Mouse (Mus musculus): Measurements from ENCODE around the gene Agbl4. TPM values are rescaled to one million over a fixed set of nuclear protein-coding genes. Genes with fewer than 3 reads are reported as not detected.

The Agbl4 gene
- polyA plus RNA-seq, 1 experiment from 2014 or later = 1.5 TPM

DNA sequence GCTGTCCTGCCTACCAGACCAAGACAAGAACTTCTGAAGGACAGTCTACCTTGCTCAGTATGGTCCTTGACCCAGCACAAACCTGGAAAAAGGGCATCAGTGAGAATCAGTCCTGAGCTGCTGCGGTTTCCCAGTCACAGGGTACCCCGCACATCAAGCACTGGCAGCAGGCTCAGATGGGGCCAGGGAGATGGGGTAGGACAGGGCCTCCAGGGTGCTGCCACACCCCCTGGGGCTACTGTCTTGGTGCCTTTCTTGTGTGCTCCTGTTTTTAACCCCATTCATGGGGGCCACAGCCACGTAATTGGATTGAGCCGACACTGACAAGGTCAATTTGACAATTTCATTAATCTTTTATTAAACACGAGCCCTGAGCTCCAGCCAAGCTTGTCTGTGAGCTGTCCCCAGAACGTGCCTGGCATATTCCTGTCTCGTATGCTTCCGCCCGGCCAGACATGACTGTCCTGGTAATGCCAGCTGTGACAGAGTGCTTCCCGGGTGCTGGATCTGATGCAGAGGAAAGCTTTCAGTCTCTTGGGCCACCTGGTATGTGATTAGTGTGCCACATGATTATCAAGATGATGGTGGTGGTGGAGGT lies 1078.0 kb downstream of the Agbl4 start:
- Histone ChIP-seq H3K27ac (no peak overlapping the region), H3K9ac (no peak overlapping the region), H3K9me3 (replicated peaks) (no peaks in the 10 kb centered on the region), H3K4me3 (no peak overlapping the region), H3K4me1 (replicated peaks) (peaks cover 7% of the 10 kb centered on the region), H3K4me2 (no peak overlapping the region), H3K36me3 (no peaks in the 10 kb centered on the region), H3K27me3 (no peaks in the 10 kb centered on the region)
- WGBS = 76% methylated on average over 10 of the region's 10 CpGs
- no peak for ATAC-seq (replicated peaks; ENCODE audit: insufficient number of reproducible peaks, insufficient read depth, low FRiP score, low read depth)

DNA sequence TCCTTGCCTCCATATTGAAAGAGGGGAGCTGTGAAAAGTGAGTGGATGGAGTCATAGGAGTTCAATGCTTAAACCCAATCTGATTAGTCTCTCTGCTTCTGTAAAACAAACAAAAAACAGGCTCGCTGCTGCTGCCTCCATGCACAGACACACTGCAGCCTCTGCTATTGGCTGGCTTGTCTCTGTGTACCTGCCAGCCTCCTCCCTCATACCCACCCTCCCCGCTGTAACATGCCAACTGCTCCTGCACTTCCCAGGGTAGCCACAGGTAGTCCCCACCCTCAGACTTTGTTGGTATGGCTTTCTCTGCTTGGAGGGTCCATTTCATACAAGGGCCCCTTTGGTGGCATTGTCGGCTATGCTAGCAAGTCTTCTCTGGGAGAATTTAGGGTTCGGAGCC lies 1080.0 kb downstream of the Agbl4 start:
- Histone ChIP-seq H3K36me3 (no peaks in the 10 kb centered on the region), H3K4me1 (replicated peaks) (peaks cover 7% of the 10 kb centered on the region), H3K4me2 (no peak overlapping the region), H3K4me3 (no peak overlapping the region), H3K9ac (no peak overlapping the region), H3K9me3 (replicated peaks) (no peaks in the 10 kb centered on the region), H3K27ac (no peak overlapping the region), H3K27me3 (no peaks in the 10 kb centered on the region)
- no peak for ATAC-seq (replicated peaks; ENCODE audit: insufficient number of reproducible peaks, insufficient read depth, low FRiP score, low read depth)
- 37% methylated on average over 4 of the region's 4 CpGs for WGBS

DNA sequence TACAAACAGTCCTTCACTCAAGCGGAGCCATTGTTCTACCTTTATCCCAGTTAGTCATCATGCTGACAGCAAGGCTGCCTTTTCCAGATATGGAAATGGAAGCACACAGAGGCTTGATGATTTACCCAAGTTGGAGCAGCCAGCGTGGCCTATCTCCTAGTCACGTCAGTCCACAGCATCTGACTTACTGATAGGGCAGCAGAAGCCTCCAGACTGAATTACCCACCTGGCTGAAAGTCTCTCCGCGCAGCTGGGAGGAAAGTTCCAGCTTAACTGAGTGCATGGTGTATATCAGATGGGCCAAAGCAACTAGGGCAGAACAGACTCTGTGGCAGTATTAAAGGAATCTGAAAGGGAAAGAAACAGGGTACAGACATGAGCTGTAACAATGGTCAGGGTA lies 1086.0 kb downstream of the Agbl4 start:
- Histone ChIP-seq H3K27me3 (no peaks in the 10 kb centered on the region), H3K4me2 (no peak overlapping the region), H3K9ac (no peak overlapping the region), H3K4me3 (no peak overlapping the region), H3K27ac (no peak overlapping the region), H3K9me3 (replicated peaks) (no peaks in the 10 kb centered on the region), H3K4me1 (replicated peaks) (peaks cover 5% of the 10 kb centered on the region), H3K36me3 (no peaks in the 10 kb centered on the region)
- 63% methylated on average over 5 of the region's 5 CpGs for WGBS
- no peak for ATAC-seq (replicated peaks; ENCODE audit: insufficient number of reproducible peaks, insufficient read depth, low FRiP score, low read depth)

DNA sequence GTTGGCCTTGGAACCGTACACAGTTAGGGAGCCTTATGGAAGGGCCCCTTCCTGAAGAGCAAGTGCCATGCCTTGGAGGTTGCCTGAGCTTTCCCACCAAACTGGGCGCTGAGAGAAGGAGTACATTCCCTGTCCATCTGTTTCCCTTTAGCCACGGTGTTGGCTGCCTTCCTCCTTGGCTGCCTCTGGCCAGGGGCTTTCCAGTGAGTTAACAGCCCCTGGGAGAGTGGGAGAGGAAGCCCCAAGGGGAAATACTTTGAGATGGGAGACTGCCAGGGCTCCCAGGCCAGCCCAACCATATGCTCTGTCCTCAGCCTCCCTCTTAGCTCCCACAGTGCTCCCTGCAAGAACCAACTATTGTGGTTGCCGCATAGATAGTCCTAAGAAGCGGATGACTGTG lies 1087.7 kb downstream of the Agbl4 start:
- peak; percentile 48 for ATAC-seq (replicated peaks; ENCODE audit: insufficient number of reproducible peaks, insufficient read depth, low FRiP score, low read depth)
- no peak overlapping the region for H3K4me3 ChIP-seq
- H3K4me1 ChIP-seq (replicated peaks) = peaks cover 5% of the 10 kb centered on the region
- H3K9ac ChIP-seq = no peak overlapping the region
- no peak overlapping the region for H3K27ac ChIP-seq
- 51% methylated on average over 5 of the region's 5 CpGs for WGBS
- H3K9me3 ChIP-seq (replicated peaks) = no peaks in the 10 kb centered on the region
- no peaks in the 10 kb centered on the region for H3K36me3 ChIP-seq
- H3K4me2 ChIP-seq = no peak overlapping the region
- H3K27me3 ChIP-seq = no peaks in the 10 kb centered on the region

DNA sequence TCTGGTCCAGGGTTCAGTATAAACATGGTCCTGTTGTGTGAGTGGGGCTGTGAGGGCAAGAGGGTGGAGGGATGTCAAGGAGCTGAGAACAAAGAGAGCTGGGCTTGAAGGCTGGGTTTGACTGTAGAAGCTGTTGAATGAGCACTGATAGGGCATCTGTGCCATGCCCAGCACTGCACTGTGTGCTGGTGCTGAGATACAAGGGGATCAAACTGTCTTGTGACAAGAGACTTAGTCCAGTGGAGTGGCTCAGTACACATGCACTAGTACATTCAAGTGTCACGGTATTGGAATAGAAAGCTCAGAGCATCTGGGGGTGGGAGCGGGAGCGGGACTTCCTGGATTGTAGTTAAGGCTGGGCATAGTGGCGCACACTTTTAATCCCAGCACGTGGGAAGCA lies 1088.7 kb downstream of the Agbl4 start:
- peaks cover 5% of the 10 kb centered on the region for H3K4me1 ChIP-seq (replicated peaks)
- H3K27me3 ChIP-seq = no peaks in the 10 kb centered on the region
- H3K36me3 ChIP-seq = no peaks in the 10 kb centered on the region
- H3K4me3 ChIP-seq = no peak overlapping the region
- no peak for ATAC-seq (replicated peaks; ENCODE audit: insufficient number of reproducible peaks, insufficient read depth, low FRiP score, low read depth)
- WGBS = 62% methylated on average over 5 of the region's 5 CpGs
- H3K9me3 ChIP-seq (replicated peaks) = no peaks in the 10 kb centered on the region
- no peak overlapping the region for H3K27ac ChIP-seq
- H3K4me2 ChIP-seq = no peak overlapping the region
- H3K9ac ChIP-seq = no peak overlapping the region

DNA sequence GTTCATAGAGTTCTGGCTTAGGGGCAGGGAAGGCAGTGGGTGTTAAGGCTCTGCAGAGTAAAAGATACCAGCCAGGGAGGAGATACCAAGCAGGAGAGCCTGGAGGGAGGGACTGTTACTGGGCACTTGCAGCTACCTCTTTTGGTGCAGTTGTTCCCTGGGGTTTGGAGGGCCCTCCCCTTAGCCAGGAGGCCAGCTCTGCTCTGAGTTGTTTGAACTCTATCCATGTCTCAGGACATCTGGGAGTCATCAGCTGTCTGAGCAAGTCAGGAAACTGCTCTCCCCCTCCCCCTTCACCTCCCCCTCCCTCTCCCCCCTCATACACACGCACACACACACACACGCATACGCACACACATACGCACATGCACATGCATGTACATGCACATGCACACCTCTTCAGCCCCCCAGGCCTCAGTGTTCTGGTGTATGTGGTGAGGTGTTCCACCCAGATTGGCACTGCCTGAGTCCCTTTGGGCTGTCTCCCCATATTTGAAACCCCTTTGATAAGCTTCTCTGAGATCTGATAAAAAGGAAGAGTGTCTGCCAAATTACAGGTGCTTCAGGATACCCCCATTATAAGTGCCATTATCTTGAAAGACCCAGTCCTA lies 1089.9 kb downstream of the Agbl4 start:
- 0 out of 2 replicates have a peak, but pooled peaks have one; percentile 31 for ATAC-seq (replicated peaks; ENCODE audit: insufficient number of reproducible peaks, insufficient read depth, low FRiP score, low read depth)
- no peak overlapping the region for H3K9ac ChIP-seq
- no peaks in the 10 kb centered on the region for H3K9me3 ChIP-seq (replicated peaks)
- no peak overlapping the region for H3K4me3 ChIP-seq
- no peaks in the 10 kb centered on the region for H3K27me3 ChIP-seq
- H3K4me2 ChIP-seq = no peak overlapping the region
- no peaks in the 10 kb centered on the region for H3K36me3 ChIP-seq
- H3K4me1 ChIP-seq (replicated peaks) = peaks cover 5% of the 10 kb centered on the region
- WGBS = 75% methylated on average over 4 of the region's 4 CpGs
- H3K27ac ChIP-seq = no peak overlapping the region

DNA sequence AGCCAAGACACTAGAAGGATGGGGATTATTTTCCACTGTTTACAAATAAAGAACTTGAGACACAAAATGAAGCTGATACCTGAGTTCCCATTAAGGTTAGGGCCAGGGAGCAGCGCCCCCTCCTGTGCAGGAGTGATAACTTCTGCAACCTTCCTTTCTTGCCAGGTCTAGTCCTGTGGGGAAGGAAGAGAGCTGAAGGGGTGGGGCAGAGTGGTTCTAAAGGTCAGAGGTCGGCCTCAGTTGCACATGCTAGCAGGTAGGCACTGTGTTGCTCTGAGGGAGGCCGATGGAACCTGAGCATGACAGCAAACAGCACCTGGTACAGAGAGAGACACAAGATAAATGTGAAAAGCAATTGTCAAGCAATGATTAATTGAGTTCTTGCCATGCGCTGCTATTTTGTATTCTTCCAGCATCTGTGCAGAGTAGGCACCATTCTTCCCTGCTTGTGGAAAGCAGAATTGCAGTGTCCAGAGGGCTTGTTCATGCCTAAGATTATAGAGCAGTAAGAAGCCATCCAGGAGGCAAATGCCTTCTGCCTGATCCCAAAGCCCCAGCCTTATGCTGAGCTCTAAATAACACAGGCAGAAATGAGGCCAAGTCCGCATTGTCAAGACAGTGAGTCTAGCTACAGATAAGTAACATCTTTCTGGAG lies 1096.4 kb downstream of the Agbl4 start:
- Histone ChIP-seq H3K27ac (no peak overlapping the region), H3K9ac (no peak overlapping the region), H3K27me3 (no peaks in the 10 kb centered on the region), H3K4me1 (replicated peaks) (no peaks in the 10 kb centered on the region), H3K4me2 (no peak overlapping the region), H3K9me3 (replicated peaks) (no peaks in the 10 kb centered on the region), H3K36me3 (no peaks in the 10 kb centered on the region), H3K4me3 (no peak overlapping the region)
- 57% methylated on average over 5 of the region's 5 CpGs for WGBS
- no peak for ATAC-seq (replicated peaks; ENCODE audit: insufficient number of reproducible peaks, insufficient read depth, low FRiP score, low read depth)

DNA sequence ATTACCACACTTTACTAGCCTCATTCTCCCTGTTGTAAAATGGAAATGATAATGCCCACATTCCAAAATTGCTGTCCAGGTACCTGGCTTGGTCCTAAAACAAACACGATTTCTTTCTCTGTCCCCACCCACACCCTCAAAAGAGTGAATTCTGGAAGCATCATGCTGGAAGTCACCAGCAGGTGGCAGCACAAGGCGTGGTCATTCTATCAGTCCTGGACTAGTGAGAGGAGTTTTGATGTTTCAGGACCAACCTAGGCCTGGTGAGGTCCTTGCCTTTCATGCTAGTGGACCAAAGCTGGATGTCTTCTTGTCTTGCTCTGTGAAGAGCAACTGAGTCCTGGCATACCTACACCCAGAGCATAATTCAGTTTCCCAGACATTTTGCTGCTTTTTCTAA lies 1098.5 kb downstream of the Agbl4 start:
- Histone ChIP-seq H3K4me3 (no peak overlapping the region), H3K36me3 (no peaks in the 10 kb centered on the region), H3K4me1 (replicated peaks) (no peaks in the 10 kb centered on the region), H3K4me2 (no peak overlapping the region), H3K9ac (no peak overlapping the region), H3K9me3 (replicated peaks) (no peaks in the 10 kb centered on the region), H3K27me3 (no peaks in the 10 kb centered on the region), H3K27ac (no peak overlapping the region)
- no peak for ATAC-seq (replicated peaks; ENCODE audit: insufficient number of reproducible peaks, insufficient read depth, low FRiP score, low read depth)
- 5% methylated on average over 2 of the region's 2 CpGs for WGBS

DNA sequence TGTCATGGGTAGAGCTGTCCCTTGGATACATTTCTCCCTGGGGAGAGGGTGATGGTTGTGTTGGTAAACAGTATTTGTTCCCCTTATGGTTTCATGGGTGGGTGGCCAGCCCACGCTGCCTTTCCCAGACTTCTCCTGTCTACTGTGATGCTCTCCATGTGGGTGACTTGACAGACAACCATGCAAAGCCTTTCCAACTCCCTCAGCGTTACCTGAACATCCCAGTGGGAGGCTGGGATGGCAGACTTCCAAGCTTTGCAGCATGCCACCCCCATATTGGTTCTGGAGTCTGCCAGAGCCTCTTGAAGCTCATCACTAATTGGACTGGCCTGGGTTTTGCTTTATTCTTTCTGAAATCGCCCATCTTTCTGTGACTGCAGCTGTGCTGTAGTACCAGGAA lies 1101.3 kb downstream of the Agbl4 start:
- Histone ChIP-seq H3K4me2 (no peak overlapping the region), H3K4me1 (replicated peaks) (no peaks in the 10 kb centered on the region), H3K9me3 (replicated peaks) (no peaks in the 10 kb centered on the region), H3K27ac (no peak overlapping the region), H3K4me3 (no peak overlapping the region), H3K27me3 (no peaks in the 10 kb centered on the region), H3K36me3 (no peaks in the 10 kb centered on the region), H3K9ac (no peak overlapping the region)
- WGBS = 56% methylated on average over 3 of the region's 3 CpGs
- ATAC-seq (replicated peaks; ENCODE audit: insufficient number of reproducible peaks, insufficient read depth, low FRiP score, low read depth) = no peak

DNA sequence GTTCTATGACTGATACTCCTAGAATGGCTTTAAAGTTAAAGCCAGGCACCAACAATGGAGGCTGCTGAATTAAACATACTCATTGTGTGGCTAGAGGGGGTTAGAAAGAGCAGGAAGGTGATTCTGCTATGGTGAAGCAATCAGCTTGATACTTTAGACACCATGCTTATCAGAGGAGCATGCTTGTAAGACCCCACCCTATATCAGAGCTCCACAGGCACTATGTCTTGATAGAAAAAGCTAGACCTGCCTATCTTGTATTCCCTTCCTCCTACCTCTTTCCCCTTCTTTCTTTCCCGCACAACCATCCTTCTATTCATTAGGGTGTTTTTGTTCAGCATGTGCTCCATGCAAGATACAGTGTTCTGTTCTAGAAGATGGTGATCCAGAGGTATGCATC lies 1104.0 kb downstream of the Agbl4 start:
- no peak overlapping the region for H3K4me3 ChIP-seq
- H3K4me2 ChIP-seq = no peak overlapping the region
- H3K27me3 ChIP-seq = no peaks in the 10 kb centered on the region
- ATAC-seq (replicated peaks; ENCODE audit: insufficient number of reproducible peaks, insufficient read depth, low FRiP score, low read depth) = no peak
- no peaks in the 10 kb centered on the region for H3K4me1 ChIP-seq (replicated peaks)
- H3K36me3 ChIP-seq = no peaks in the 10 kb centered on the region
- no peak overlapping the region for H3K9ac ChIP-seq
- 80% methylated on average over 1 of the region's 1 CpGs for WGBS
- H3K9me3 ChIP-seq (replicated peaks) = no peaks in the 10 kb centered on the region
- H3K27ac ChIP-seq = no peak overlapping the region

DNA sequence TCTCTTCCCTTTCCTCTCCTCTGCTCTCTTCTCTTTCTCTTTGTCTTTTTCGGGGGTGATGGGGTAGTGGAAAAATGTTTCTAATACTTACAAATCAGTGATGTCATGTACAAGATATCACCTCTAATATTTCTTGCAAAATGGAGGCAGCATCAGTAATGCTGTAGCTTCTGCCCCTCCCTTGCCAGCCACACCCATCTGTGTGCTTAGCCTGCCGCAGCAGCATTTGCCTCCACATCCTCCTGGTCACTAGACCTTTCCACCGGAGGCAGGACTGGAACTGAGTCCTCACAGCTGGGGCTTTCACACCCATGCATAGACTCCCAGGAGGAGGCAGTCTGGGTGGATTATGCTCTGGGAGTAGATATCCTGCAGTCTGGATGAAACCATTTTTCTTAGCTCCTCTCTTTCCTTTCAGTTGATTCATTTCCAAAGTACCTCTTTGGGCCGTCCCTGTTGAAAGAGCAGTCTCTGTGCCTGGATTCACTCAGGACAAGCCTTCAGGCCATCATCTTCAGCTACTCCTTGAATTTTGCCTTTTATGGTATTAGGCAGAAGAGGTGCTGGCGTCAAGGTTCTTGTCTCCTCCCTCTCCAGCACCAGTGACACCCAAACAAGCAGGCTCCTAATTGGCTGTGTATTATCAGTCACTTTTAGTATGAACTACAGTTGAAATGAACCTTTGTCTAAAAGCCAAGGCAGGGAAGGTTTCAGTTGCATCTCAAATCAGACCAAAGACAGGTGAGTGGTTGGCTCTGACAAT lies 1105.7 kb downstream of the Agbl4 start:
- Histone ChIP-seq H3K4me2 (no peak overlapping the region), H3K4me3 (no peak overlapping the region), H3K9me3 (replicated peaks) (no peaks in the 10 kb centered on the region), H3K36me3 (no peaks in the 10 kb centered on the region), H3K27me3 (no peaks in the 10 kb centered on the region), H3K27ac (no peak overlapping the region), H3K4me1 (replicated peaks) (no peaks in the 10 kb centered on the region), H3K9ac (no peak overlapping the region)
- ATAC-seq (replicated peaks; ENCODE audit: insufficient number of reproducible peaks, insufficient read depth, low FRiP score, low read depth) = no peak
- 54% methylated on average over 5 of the region's 5 CpGs for WGBS
